Mouse (Mus musculus) limb, embryonic 14.5 days (tissue): ENCODE measurements around the gene Atp6v1fnb. TPM values are rescaled to one million over a fixed set of nuclear protein-coding genes. Genes with fewer than 3 reads are reported as not detected.

ENCODE experiments used
- ATAC-seq: fragments of 200-750 bp; cut with Nextera tagmentation; 2 replicates; pipeline ENCODE4 v1.8.0; 2017; ENCODE audit warnings: low read depth, moderate number of reproducible peaks, moderate TSS enrichment; ENCODE audit not compliant: low FRiP score
- DNase-seq: peaks from one replicate; pipeline ENCODE4 v3.0.0-alpha.2; 2015; ENCODE audit warnings: low spot score
- H3K27ac ChIP-seq: fragments of 300-500 bp; sonication (generic); replicated peaks from 2 replicates; pipeline ENCODE4 v1.5.1; 2014; ENCODE audit warnings: low read depth, mild to moderate bottlenecking, low read length, moderate library complexity, mixed read lengths
- H3K27me3 ChIP-seq: fragments of 300-500 bp; sonication (generic); 2 replicates; pipeline ENCODE4 v1.6.1; 2014; ENCODE audit warnings: low read length, mixed read lengths; ENCODE audit not compliant: control insufficient read depth, insufficient read depth
- H3K36me3 ChIP-seq: fragments of 300-500 bp; sonication (generic); 2 replicates; pipeline ENCODE4 v1.6.1; 2014; ENCODE audit warnings: mild to moderate bottlenecking, low read length, moderate library complexity, mixed read lengths; ENCODE audit not compliant: control insufficient read depth, insufficient read depth
- H3K4me1 ChIP-seq: fragments of 300-500 bp; sonication (generic); 2 replicates; pipeline ENCODE4 v1.6.1; 2014; ENCODE audit warnings: antibody characterized with exemption, low read length, mixed read lengths; ENCODE audit not compliant: control insufficient read depth, insufficient read depth
- H3K4me2 ChIP-seq: fragments of 300-500 bp; sonication (generic); replicated peaks from 2 replicates; pipeline ENCODE4 v1.6.1; 2014; ENCODE audit warnings: low read depth, mild to moderate bottlenecking, low read length, moderate library complexity; ENCODE audit not compliant: severe bottlenecking
- H3K4me3 ChIP-seq: fragments of 300-500 bp; sonication (generic); replicated peaks from 2 replicates; pipeline ENCODE4 v1.5.1; 2014; ENCODE audit warnings: low read length
- H3K9ac ChIP-seq: fragments of 300-500 bp; sonication (generic); 2 replicates; pipeline ENCODE4 v1.6.1; 2014; ENCODE audit warnings: mild to moderate bottlenecking, low read depth, low read length, moderate library complexity; ENCODE audit not compliant: severe bottlenecking
- H3K9me3 ChIP-seq: fragments of 300-500 bp; sonication (generic); 2 replicates; pipeline ENCODE4 v1.6.1; 2016; ENCODE audit warnings: low read length; ENCODE audit not compliant: control insufficient read depth
- POLR2A ChIP-seq: fragments of 200-500 bp; IDR thresholded peaks from 2 replicates; pipeline ENCODE4 v1.8.0; 2012; ENCODE audit warnings: inconsistent platforms, mild to moderate bottlenecking, moderate library complexity, borderline replicate concordance; ENCODE audit not compliant: insufficient read depth, insufficient read length; ENCODE audit errors: extremely low read depth
- WGBS: fragments of 180-500 bp; shearing (Covaris S2); extraction: QIAGEN DNeasy Blood & Tissue Kit; methylation state at CpG from one replicate; pipeline ENCODE4 v1.1.7; 2014; 5-methylcytosine and 5-hydroxymethylcytosine counted together
- polyA plus RNA-seq, 2 experiments: library from polyadenylated mRNA; depleted of rRNA in 1 of 2; stranded (reverse) in 1 of 2; unstranded in 1 of 2; fragments of >200 nt; fragmentation: Nextera tagmentation in 1 of 2; extraction: Ambion mirVana in 1 of 2; gene quantifications; 2 replicates each; pipeline versions ENCODE4 v1.2.1 to v1.2.3; 2012 to 2014

Gene Atp6v1fnb
- polyA plus RNA-seq, 2 experiments: not detected

- H3K4me3 ChIP-seq: peak within 1 kb of the TSS; percentile 68
- H3K4me1 ChIP-seq: peaks cover 8% of the 10 kb centered on the region
- H3K36me3 ChIP-seq: peaks cover 13% of the 10 kb centered on the region
- DNase-seq (peak; percentile 92), ATAC-seq (peak; percentile 95)
- H3K9me3 ChIP-seq: no peaks in the 10 kb centered on the region
- under 1% methylated on average over 39 of the region's 39 CpGs for WGBS
- peak within 1 kb of the TSS; percentile 65 for H3K9ac ChIP-seq
- peak within 1 kb of the TSS; percentile 46; the same call in 1 of the 2 replicates for H3K27ac ChIP-seq
- peak within 1 kb of the TSS; percentile 59 for H3K4me2 ChIP-seq
- no peak for TF ChIP-seq POLR2A
- H3K27me3 ChIP-seq: no peaks in the 10 kb centered on the region
These were observed 3.5 kb upstream of the Atp6v1fnb start, which contains the start of gene Atp6v1f for GRCm38 (mm10) chr6:29467583-29468354. Gene Atp6v1f, plus strand, starts transcription at chr6:29467718.

GRCm38 (mm10) chr6:29468851-29469250 lies 2.4 kb upstream of the Atp6v1fnb start:
- H3K4me2 ChIP-seq: peak overlapping the region; percentile 59; the same call in 1 of the 2 replicates
- peaks cover 13% of the 10 kb centered on the region for H3K36me3 ChIP-seq
- 0 out of 2 replicates have a peak overlapping the region, but pooled peaks have one; percentile 65 for H3K9ac ChIP-seq
- no peak for TF ChIP-seq POLR2A
- H3K27me3 ChIP-seq: no peaks in the 10 kb centered on the region
- H3K4me1 ChIP-seq: peaks cover 10% of the 10 kb centered on the region
- no peak overlapping the region for H3K27ac ChIP-seq
- peak overlapping the region; percentile 68; the same call in 1 of the 2 replicates for H3K4me3 ChIP-seq
- DNase-seq (no peak), ATAC-seq (no peak)
- no peaks in the 10 kb centered on the region for H3K9me3 ChIP-seq
- 83% methylated on average over 3 of the region's 3 CpGs for WGBS

GRCm38 (mm10) chr6:29473941-29474691 lies 2.9 kb downstream of the Atp6v1fnb start:
- TF ChIP-seq POLR2A: no peak
- WGBS: 4% methylated on average over 28 of the region's 33 CpGs
- ATAC-seq (peak; percentile 77), DNase-seq (peak; percentile 68)
- no peaks in the 10 kb centered on the region for H3K27me3 ChIP-seq
- no peaks in the 10 kb centered on the region for H3K9me3 ChIP-seq
- peaks cover 13% of the 10 kb centered on the region for H3K36me3 ChIP-seq
- H3K4me1 ChIP-seq: peaks cover 3% of the 10 kb centered on the region; the same call in 1 of the 2 replicates
- no peak overlapping the region for H3K27ac ChIP-seq
- H3K4me3 ChIP-seq: peak overlapping the region; percentile 35
- peak overlapping the region; percentile 53 for H3K4me2 ChIP-seq
- H3K9ac ChIP-seq: peak overlapping the region; percentile 39

- WGBS: 72% methylated on average over 2 of the region's 2 CpGs
- H3K4me2 ChIP-seq: no peak overlapping the region
These were observed 3.5 kb downstream of the Atp6v1fnb start for GRCm38 (mm10) chr6:29474736-29475135.

GRCm38 (mm10) chr6:29482691-29483090 lies 11.5 kb downstream of the Atp6v1fnb start:
- Histone ChIP-seq H3K4me3 (no peak overlapping the region), H3K36me3 (0 out of 2 replicates have a peak, but pooled peaks cover 17% of the 10 kb centered on the region), H3K9ac (no peak overlapping the region), H3K27me3 (no peaks in the 10 kb centered on the region), H3K4me2 (no peak overlapping the region), H3K27ac (no peak overlapping the region), H3K4me1 (peaks cover 4% of the 10 kb centered on the region; the same call in 1 of the 2 replicates), H3K9me3 (no peaks in the 10 kb centered on the region)
- ATAC-seq (no peak), DNase-seq (no peak)
- no peak for TF ChIP-seq POLR2A
- WGBS: 94% methylated on average over 13 of the region's 13 CpGs

More at GRCm38 (mm10) chr6:29474736-29475135, 3.5 kb downstream of the Atp6v1fnb start:
- H3K9ac ChIP-seq: no peak overlapping the region
- no peak overlapping the region for H3K27ac ChIP-seq
- H3K27me3 ChIP-seq: no peaks in the 10 kb centered on the region
- H3K4me3 ChIP-seq: no peak overlapping the region
- peaks cover 3% of the 10 kb centered on the region; the same call in 1 of the 2 replicates for H3K4me1 ChIP-seq
- ATAC-seq (no peak), DNase-seq (no peak)
- no peaks in the 10 kb centered on the region for H3K9me3 ChIP-seq
- TF ChIP-seq POLR2A: no peak
- peaks cover 13% of the 10 kb centered on the region for H3K36me3 ChIP-seq
